Mouse (Mus musculus): ENCODE measurements around the gene Ep400. TPM values are rescaled to one million over a fixed set of nuclear protein-coding genes. Genes with fewer than 3 reads are reported as not detected.
A peak's percentile ranks its signal among the peaks of the same experiment; 100 is the strongest.

The Ep400 gene
- total RNA-seq, 2 experiments from 2014 or later = 34.9 to 36.6 TPM

DNA sequence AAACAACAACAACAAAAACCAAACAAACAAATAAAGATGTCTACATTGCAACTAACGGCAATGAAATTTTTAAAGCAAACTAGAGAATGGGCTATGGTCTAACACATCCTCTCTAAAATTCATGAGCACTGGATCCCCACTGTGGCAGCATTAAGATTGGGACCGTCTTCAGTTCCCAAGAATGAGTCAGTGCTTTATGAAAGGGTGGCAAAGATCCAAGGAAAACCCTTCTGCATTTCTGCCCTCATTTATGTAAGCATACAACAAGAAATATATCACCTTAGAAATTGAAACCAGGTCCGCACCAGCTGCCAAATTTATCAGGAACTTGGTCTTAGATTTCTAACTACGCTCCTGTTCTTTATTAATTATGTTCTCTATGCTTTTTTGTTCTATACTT is 61.3 kb downstream of the Ep400 start:
- intact Hi-C loops (cut with DNase I) = no loop called here
- DNase-seq (ENCODE audit: low spot score) = no peak

DNA sequence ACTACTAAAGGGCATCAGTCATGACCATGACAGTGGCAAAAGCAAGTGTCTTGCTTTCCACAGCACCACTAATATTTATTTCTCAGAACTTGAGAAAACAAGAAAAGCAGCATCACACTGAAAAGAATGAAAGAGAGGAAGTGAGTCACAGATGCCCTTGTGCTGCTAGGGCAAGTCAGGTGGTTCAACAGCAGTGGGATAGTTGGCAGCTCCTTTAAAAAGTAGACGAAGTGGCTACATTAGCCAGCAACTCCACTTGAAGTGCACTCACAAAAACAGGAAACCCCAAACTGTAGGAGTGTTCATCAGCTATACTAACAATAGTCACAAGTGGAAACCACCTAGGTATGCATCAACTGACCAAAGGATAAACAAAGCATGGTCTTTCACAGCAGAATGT is 66.5 kb downstream of the Ep400 start:
- intact Hi-C loops (cut with DNase I) = no loop called here
- DNase-seq (ENCODE audit: low spot score) = no peak

DNA sequence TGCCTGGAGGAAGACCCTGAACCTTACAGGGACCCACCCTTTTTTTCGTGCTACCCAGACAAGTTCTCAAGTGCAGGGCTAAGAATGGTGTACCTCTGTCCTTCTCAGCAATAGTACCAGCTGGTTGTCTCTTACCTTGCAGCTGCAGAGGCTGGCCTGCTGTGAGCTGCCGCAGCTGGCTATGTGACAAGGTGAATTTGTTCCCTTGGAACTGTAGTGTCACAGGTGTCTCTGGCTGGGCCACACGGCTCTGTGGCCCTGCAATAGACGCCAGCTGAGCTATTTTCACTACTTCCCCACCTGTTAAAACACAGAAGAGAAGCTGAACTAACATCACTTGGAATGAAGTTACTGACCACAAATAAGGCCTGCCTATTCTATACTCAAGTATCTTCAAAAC is 71.9 kb downstream of the Ep400 start:
- no peak for DNase-seq (ENCODE audit: low spot score)
- intact Hi-C loops (cut with DNase I) = no loop called here

DNA sequence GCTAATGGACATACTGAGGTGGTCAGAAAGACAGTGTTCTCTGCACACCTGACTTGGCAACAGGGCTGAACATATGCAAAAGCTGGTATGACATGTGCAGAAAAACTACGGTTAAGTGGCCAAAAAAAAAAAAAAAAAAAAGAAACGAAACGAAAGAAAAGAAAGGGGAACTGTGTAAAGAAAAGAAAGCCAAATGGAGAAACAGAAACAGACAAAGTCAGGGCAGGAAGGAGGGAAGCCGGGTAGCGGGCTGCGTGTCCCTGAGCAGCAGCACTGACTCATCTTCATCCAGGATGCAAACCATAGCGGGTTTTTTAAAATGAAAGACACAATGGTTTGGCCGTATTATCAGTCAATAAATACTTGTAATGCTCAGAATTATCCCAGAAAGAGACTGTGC is 88.5 kb downstream of the Ep400 start:
- intact Hi-C loops (cut with DNase I) = no loop called here
- DNase-seq (ENCODE audit: low spot score) = no peak

DNA sequence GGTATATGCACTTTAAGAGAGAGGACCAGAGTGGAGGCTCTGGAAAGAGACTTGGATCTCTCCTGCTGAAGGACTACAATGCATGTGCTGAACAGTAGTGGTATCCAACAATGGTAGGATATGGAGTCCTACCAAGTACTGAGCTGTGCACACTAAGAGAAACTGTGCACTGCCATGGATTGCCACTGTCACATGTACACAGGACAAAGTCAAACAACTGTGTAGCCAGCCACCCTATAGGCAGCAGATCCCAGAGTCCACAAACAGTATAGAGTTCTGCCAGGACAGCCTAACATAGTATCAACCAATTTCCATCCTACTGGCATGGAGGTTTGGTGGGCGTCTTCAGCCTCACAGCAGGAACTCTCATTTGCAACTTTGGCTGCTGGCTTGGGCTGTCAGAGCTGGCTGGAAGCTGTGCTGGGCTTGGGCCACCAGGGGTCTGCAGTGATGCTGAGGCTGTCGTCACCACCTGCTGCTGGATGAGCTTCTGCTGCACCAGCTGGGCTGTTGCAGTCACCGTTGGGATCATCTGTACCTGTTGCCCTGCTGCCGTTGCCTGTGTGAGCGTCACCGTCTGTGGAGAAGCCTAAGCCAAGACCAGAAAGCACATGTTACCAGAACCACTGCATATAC is 104.9 kb downstream of the Ep400 start:
- no peak for DNase-seq (ENCODE audit: low spot score)
- intact Hi-C loops (cut with DNase I) = no loop called here

DNA sequence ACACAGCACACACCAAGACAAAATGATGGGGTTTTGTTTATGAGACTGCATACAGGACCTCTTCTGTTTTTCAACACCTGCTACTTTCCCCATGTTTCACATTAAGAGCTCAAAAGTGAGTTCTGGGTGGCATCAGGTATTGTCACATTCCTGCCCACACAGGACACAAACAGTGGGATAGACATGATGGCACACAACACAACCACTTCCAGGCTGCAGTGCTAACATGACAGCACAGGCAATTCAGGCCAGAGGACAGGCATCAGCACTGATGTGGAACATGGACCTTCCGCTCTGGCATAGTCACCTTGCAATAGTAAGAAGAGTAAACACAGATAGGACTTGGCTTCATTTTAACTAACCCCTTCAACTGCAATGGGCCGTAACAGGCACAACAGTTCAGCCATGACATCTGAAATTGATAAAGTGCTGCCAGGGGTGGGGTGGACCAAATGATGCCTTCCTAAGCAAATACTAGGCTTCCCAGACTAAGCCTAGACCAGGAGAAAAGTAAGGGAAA is 105.7 kb downstream of the Ep400 start:
- intact Hi-C loops (cut with DNase I) = no loop called here
- no peak for DNase-seq (ENCODE audit: low spot score)

DNA sequence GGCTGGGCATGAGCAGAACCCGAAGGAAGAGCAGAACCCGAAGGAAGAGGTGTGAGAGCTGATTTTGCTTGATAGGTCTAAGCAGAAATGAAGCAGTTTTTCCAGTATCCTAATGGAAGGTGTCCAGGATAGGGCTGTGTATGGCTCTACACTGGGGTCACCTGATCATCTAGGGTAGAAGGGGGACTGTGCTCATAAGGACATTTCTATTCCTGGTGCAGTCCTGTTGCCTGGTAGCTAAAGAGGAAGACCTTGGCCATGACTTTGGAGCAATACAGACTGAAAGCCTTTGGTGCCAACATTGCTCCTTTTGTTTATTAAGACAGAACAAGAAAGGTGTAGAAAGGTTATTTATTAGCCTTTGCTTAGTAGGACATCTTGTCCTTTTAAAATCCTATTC is 106.5 kb downstream of the Ep400 start:
- no peak for DNase-seq (ENCODE audit: low spot score)
- intact Hi-C loops (cut with DNase I) = no loop called here

DNA sequence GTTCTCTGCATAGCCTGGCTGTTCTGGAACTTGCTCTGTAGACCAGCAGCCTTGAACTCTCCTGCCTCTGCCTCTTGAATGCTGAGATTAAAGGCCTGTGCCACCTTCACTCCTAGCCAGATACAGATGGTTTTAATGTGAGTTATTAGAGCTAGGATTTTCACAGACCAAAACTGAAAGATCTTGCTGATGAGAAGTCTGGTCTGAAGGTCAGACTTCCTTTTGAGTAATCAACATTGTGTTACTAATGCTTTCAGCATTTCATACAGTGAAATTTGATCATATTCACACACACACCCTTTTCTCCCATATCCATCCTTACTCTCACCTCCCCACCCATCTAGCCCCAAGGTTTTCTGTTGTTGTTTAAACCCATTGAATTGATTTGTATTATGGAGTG is 110.8 kb downstream of the Ep400 start:
- intact Hi-C loops (cut with DNase I) = loop anchor here (10.0 kb wide), 1 partner anchor 595 kb away; no protein-coding TSS in a partner anchor
- no peak for DNase-seq (ENCODE audit: low spot score)

DNA sequence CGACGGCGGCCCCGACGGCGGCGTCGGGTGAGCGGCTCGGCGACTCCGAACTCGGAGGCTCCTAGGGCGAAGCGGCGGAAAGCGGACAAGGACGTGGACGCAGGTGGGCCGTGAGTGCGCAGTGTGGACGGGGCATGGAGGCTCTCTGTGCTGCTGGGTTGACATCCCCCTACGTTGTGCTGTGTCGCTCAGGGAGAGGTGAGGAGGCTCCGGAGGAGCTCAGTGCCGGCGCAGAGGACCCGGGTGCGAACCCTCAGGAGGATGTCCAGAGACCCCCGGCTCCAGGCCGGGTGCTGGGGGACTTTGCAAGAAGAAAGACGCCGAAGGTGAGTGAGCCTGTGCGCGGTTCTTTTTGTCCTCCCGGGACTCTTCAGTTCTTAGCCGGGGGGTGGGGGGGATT is 116.8 kb downstream of the Ep400 start:
- intact Hi-C loops (cut with DNase I) = loop anchor here (10.0 kb wide), 1 partner anchor 601 kb away; no protein-coding TSS in a partner anchor
- DNase-seq (ENCODE audit: low spot score) = no peak

DNA sequence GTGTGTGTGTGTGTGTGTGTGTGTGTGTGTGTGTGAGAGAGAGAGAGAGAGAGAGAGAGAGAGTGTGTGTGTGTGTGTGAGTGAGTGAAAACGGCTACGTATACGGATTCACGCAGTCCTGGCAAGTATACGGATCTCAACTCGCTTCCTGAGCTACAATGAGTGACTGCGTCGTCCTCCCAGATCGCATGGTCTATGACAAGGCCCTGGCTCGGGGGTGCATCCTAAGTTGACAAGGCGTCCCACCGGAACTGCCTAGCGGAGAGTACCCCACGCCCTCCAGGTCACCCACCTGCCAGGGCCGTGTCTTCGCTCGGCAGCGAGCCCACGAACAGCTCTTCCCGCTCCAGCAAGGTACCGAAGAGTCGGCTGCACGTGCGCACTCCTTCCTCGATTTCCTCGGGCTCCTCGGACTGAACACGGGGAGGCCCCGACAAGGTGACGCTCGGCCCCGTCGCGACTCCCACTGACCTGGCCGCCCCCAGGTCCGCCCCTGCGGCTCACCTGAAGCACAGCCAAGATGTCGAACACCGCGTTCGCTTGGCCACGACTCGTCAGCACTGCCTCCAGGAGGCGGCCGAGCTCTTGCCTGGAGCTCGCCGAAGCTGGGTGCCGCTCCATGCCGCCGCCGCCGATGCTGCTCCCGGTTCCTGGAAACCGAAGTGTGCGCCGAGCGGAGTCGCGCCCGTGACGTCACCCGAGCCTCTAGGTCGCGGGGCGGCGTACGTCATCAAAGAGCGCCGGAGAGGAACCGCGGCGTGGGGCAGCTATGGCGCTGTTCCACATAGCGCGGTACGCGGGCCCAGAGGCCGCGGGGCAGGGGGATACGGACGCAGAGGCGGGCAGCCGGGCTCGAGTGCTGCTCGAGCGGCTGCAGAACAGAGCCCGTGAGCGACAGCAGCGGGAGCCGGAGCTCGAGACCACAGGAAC is 117.5 kb downstream of the Ep400 start, which contains the start of the genes Noc4l and Ddx51:
Gene Noc4l (minus strand): TSS at position 699 of the 930 bp plus-strand sequence.
Gene Ddx51 (plus strand): TSS at position 733 of the 930 bp plus-strand sequence.
- DNase-seq (ENCODE audit: low spot score) = peak; percentile 82
- intact Hi-C loops (cut with DNase I) = loop anchor here (10.0 kb wide), 1 partner anchor 602 kb away; no protein-coding TSS in a partner anchor

DNA sequence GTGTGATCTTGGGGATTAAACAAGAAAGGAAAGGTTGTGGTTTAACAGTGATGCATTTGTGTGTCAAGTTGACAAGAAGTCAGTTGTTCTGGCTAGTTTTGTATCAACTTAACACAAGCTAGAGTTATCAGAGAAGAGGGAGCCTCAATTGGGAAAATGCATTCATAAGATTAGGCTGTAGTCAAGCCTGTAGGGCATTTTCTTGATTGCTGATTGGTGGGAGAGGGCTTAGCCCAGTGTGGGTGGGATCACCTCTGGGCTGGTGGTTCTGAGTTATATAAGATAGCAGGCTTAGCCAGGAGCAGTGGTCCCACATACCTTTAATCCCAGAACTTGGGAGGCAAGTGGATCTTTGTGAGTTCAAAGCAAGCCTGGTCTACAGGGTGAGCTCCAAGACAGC is 124.1 kb downstream of the Ep400 start:
- DNase-seq (ENCODE audit: low spot score) = no peak
- intact Hi-C loops (cut with DNase I) = no loop called here

DNA sequence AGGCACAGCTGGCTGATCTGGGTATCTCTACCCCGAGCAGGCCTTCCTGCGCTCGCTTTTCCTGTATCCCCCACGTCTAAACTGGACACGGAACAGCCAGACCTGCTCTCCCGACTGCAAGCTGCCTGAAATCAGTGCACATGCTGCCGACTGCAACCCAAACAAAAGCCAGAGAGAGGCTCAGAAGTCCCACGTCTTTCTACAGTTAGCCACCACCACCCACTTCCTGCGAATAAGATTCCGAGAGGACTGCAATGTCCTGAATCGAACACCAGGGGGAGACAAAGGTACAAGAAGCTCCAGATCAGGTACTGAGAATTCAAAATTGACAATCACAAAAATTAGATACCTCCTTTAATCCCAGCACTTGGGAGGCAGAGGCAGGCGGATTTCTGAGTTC is 131.1 kb downstream of the Ep400 start:
- intact Hi-C loops (cut with DNase I) = loop anchor here (5.0 kb wide), 2 partner anchors 262 to 283 kb away; no protein-coding TSS in a partner anchor
- peak; percentile 21 for DNase-seq (ENCODE audit: low spot score)

DNA sequence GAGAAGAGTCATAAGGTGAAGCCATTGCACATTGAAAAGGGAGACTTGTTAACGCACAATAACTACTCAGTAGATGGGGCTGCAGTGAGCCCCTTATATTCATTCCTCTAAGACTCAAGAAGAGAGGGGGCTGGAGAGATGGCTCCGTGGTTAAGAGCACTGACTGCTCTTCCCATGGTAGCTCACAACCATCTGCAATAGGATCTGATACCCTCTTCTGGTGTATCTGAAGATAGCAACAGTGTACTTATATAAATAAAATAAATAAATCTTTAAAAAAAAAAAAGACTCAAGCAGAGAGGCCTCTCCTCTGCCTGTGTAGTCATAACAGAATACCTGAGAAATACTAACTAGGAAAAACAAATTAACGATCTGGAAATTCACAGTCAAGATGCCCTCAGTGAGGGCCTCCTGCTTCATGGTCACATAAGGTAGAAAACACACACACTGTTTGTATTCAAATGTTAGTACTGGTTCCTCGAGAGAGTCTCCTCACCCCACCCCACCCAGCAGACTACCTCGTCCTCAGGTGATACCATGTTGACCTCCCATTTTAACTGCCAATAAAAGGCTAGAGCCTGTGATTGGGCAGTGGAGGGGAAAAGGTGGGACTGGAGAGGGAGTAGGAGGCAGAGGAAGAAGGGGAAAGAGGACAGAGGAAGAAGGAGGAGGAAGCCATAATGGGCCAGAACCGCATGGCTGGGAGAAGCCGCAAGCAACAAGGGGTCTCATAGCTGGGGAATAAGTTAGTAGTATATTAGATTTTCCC is 132.0 kb downstream of the Ep400 start:
- intact Hi-C loops (cut with DNase I) = loop anchor here (5.0 kb wide), 2 partner anchors 261 to 284 kb away; no protein-coding TSS in a partner anchor
- no peak for DNase-seq (ENCODE audit: low spot score)

DNA sequence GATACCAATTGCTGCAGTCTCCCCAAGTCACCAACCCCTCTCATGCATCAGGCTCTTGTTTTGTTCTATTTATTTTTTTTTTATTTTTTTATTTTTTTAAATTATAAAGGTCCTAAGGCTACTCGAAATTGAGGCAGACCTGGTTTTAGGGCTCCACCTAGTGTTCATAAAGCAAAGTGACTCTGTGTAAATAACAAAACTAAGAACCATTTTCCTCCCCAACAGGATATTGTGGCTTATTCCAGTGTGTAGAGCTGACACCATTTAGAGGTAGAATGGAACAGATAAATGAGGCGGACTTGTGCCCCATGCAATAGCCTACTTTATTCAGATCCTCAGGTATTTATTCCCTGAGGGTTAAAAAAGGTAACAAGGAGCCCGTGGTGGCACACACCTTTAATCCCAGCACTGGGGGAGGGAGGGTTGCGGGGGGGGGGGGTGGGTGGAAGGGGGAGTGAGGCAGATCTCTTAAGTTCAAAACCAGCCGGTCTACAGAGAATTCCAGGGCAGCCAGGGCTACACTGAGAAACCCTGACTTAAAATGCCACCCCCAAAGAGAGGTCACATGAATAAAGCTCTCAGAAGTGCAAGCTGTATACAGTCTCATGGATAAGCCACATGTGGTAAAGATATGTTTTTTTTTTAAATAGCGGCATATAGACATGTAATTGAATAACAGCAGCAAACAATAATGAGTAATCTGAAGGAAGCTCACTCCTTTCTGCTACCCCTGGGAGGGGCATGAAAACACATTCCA is 134.4 kb downstream of the Ep400 start:
- intact Hi-C loops (cut with DNase I) = loop anchor here (1.0 to 5.0 kb wide), 4 partner anchors 143 to 286 kb away; no protein-coding TSS in a partner anchor
- DNase-seq (ENCODE audit: low spot score) = no peak

DNA sequence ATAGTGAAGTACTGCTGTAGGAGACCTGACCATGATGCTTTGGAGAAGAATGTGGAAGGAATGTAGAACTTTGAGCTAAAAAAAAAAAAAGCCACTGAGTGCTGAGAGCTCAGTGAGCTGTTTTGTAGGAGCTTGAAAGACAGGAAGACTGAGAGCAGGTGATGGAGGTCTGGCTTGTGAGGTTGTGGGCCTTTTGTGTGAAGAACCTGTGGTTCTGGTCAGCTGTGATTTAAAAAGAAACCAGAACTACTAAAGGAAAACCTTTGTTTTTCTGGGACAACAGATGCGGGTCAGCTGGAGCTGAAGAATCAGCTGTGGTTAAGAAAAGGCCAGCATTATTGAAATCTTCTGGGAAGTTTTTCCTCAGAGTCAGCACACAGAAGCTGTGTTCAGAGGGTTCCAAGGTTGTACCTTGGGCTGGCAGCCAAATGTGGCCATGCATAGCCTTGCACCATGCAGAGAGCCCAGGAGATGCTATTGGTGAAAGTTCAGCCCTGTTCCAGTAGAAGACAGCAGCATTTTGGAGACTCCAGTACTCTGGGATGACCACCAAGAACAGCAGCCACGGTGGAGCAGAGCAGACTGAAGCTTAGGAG is 140.9 kb downstream of the Ep400 start:
- intact Hi-C loops (cut with DNase I) = no loop called here
- DNase-seq (ENCODE audit: low spot score) = no peak

DNA sequence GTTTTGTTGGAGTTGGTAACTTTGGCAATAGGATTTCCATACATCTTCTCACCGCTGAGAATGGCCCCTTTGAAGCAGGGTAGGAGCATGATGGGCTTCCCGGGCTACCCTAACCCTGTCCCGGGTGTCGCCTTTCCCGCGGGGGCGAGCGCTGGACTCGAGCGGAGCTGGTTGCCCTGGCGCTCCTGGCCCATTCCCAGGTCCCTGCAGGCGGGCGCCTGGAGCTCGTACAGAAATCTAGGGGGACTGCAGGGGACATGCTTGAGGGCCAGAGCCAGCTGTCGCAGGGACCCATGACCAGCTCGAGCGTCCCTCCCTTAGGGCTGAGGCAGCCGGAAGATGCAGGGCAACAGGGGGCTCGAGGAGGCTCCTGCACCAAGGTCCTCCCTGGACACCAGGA is 142.4 kb downstream of the Ep400 start:
- no peak for DNase-seq (ENCODE audit: low spot score)
- intact Hi-C loops (cut with DNase I) = no loop called here

DNA sequence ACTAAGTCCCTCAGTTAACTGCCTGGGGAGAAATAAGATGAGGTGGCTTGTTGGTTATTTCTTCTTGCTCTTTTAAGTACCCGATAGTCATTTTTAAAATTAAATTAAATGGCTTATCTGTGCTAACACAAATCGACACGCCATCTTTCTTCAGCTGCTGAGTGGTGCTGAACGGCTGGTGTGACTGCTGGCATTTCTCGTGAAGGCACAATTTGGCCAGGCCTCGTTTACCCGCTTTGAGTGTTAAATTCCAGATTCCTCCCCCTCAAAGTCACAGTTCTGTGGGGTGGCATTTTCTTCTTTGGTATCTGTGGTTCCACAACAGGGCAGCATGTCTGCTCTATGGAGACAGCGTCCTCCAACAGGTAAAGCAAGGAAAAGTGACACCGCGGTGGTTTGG is 143.2 kb downstream of the Ep400 start:
- intact Hi-C loops (cut with DNase I) = no loop called here
- DNase-seq (ENCODE audit: low spot score) = no peak

DNA sequence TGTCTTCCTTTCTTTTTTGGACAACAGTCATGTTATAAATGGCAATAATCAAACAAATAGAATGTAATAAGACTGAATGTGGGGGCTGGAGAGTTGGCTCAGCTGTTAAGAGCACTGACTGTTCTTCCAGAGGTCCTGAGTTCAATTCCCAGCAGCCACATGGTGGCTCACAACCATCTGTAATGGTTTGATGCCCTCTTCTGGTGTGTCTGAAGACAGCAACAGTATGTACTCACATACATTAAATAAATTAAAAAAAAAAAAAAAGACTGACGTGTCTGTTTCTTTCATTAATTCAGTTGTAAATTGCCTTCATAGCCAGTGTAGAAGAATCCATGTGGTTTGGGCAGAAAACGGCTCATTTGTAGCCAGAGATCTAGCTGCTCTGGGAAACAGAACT is 146.2 kb downstream of the Ep400 start:
- intact Hi-C loops (cut with DNase I) = no loop called here
- no peak for DNase-seq (ENCODE audit: low spot score)

DNA sequence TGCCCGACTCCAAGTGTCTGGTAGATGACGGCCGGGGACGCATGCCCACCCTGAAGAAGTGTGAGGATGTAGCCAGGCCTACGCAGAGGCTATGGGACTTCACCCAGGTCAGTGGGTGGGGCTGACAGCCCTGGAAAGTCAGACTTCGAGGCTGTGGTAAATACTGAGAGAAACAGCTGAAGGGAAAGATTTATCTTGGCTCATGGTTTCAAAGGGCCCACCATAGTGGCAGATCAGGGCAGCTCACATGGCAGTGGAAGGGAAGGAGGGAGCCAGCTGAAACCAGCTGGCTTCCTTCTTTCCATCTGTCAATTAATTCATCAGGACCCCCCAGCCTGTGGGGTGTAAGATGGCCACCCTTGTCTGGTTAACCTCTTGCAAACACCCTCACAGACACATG is 151.3 kb downstream of the Ep400 start:
- intact Hi-C loops (cut with DNase I) = no loop called here
- no peak for DNase-seq (ENCODE audit: low spot score)

Data from heart, postnatal 25 days (tissue).